ENCODE assay signal across 8 mouse cellular contexts in genomic region chr15:102381575-102381974, GRCm38 (mm10). TPM values are rescaled to one million over a fixed set of nuclear protein-coding genes. Genes with fewer than 3 reads are reported as not detected.
A peak's percentile ranks its signal among the peaks of the same experiment; 100 is the strongest.
DNase-seq lines count a peak whose midpoint lies in the region; ATAC-seq and TF ChIP-seq lines count a peak whose summit lies in the region.

No protein-coding gene starts in this region.

- peaks cover 10% of the 10 kb centered on the region for H3K4me1 ChIP-seq in embryonic facial prominence, embryonic 15.5 days
- H3K4me1 ChIP-seq in kidney, adult 2 months (ENCODE audit: control insufficient read depth, insufficient read depth, low read length) = peaks cover 5% of the 10 kb centered on the region; the same call in 1 of the 2 replicates
- peaks cover 9% of the 10 kb centered on the region for H3K4me1 ChIP-seq in limb, embryonic 11.5 days (ENCODE audit: control insufficient read depth, insufficient read depth, low read length)
- 0 out of 2 replicates have a peak, but pooled peaks cover 5% of the 10 kb centered on the region for H3K4me1 ChIP-seq in midbrain, embryonic 14.5 days (ENCODE audit: control insufficient read depth, insufficient read depth, low read length)

- H3K27ac ChIP-seq in embryonic facial prominence, embryonic 15.5 days (replicated peaks) = no peak overlapping the region
- no peak overlapping the region for H3K27ac ChIP-seq in kidney, adult 2 months (ENCODE audit: insufficient read depth, low read depth, low read length)
- no peak overlapping the region for H3K27ac ChIP-seq in limb, embryonic 11.5 days (replicated peaks; ENCODE audit: low read depth, low read length)
- H3K27ac ChIP-seq in midbrain, embryonic 14.5 days (replicated peaks; ENCODE audit: low read depth, low read length) = no peak overlapping the region

- peak; percentile 81 for DNase-seq in 416B (ENCODE audit: low read depth)
- peak; percentile 83 to 91 for DNase-seq in adrenal gland, postnatal 36 days
- peak; percentile 79 for DNase-seq in heart, adult 8-10 months (ENCODE audit: low spot score)
- peak; percentile 88 for DNase-seq in kidney, adult 2 months
- DNase-seq in limb, embryonic 11.5 days (ENCODE audit: low spot score) = peak; percentile 95
- DNase-seq in midbrain, embryonic 14.5 days = peak; percentile 95
- peak; percentile 65 for DNase-seq in spleen, adult 12 weeks (ENCODE audit: low spot score)

- no peaks in the 10 kb centered on the region for H3K27me3 ChIP-seq in embryonic facial prominence, embryonic 15.5 days
- no peaks in the 10 kb centered on the region for H3K27me3 ChIP-seq in kidney, adult 2 months (replicated peaks; ENCODE audit: control insufficient read depth, insufficient read depth, low read length)
- no peaks in the 10 kb centered on the region for H3K27me3 ChIP-seq in limb, embryonic 11.5 days (ENCODE audit: control insufficient read depth, insufficient read depth, low read length)
- H3K27me3 ChIP-seq in midbrain, embryonic 14.5 days (ENCODE audit: control insufficient read depth, insufficient read depth, low read length) = no peaks in the 10 kb centered on the region

- peak; percentile 99 for TF ChIP-seq CTCF in kidney, adult 2 months (conservative IDR thresholded peaks at IDR 0.05; ENCODE audit: insufficient read depth, insufficient read length, low read depth, low read length)

- peak; percentile 49 for ATAC-seq in embryonic facial prominence, embryonic 15.5 days (ENCODE audit: insufficient number of reproducible peaks, low FRiP score, low TSS enrichment, low read depth)
- no peak for ATAC-seq in limb, embryonic 11.5 days (ENCODE audit: insufficient number of reproducible peaks, low FRiP score, low TSS enrichment, low read depth)
- peak; percentile 43; the same call in 1 of the 2 replicates for ATAC-seq in midbrain, embryonic 14.5 days (ENCODE audit: low FRiP score, low TSS enrichment)

- WGBS in embryonic facial prominence, embryonic 15.5 days = 2% methylated on average over 7 of the region's 7 CpGs
- 0% methylated on average over 7 of the region's 7 CpGs for WGBS in kidney, adult 2 months
- WGBS in limb, embryonic 11.5 days = 5% methylated on average over 7 of the region's 7 CpGs
- WGBS in midbrain, embryonic 14.5 days = 4% methylated on average over 7 of the region's 7 CpGs

- H3K4me2 ChIP-seq in embryonic facial prominence, embryonic 15.5 days (replicated peaks) = no peak overlapping the region
- H3K4me2 ChIP-seq in limb, embryonic 11.5 days (ENCODE audit: low read depth, severe bottlenecking) = no peak overlapping the region
- no peak overlapping the region for H3K4me2 ChIP-seq in midbrain, embryonic 14.5 days (ENCODE audit: low read length)

- no peak overlapping the region for H3K9ac ChIP-seq in embryonic facial prominence, embryonic 15.5 days
- H3K9ac ChIP-seq in limb, embryonic 11.5 days (ENCODE audit: low read length) = no peak overlapping the region
- no peak overlapping the region for H3K9ac ChIP-seq in midbrain, embryonic 14.5 days (replicated peaks; ENCODE audit: low read length)

- no peak for TF ChIP-seq POLR2A in kidney, adult 2 months (IDR thresholded peaks at IDR 0.05; ENCODE audit: low read depth, low read length)

- H3K4me3 ChIP-seq in embryonic facial prominence, embryonic 15.5 days (replicated peaks) = no peak overlapping the region
- H3K4me3 ChIP-seq in kidney, adult 2 months (ENCODE audit: insufficient read depth, low read depth, low read length) = no peak overlapping the region
- no peak overlapping the region for H3K4me3 ChIP-seq in limb, embryonic 11.5 days (ENCODE audit: low read depth, low read length)
- no peak overlapping the region for H3K4me3 ChIP-seq in midbrain, embryonic 14.5 days (replicated peaks; ENCODE audit: low read depth, low read length)

- H3K36me3 ChIP-seq in embryonic facial prominence, embryonic 15.5 days = no peaks in the 10 kb centered on the region
- H3K36me3 ChIP-seq in kidney, adult 2 months (ENCODE audit: control insufficient read depth, insufficient read depth, low read length) = no peaks in the 10 kb centered on the region
- no peaks in the 10 kb centered on the region; the same call in 1 of the 2 replicates for H3K36me3 ChIP-seq in limb, embryonic 11.5 days (ENCODE audit: control insufficient read depth, insufficient read depth, low read length)
- no peaks in the 10 kb centered on the region for H3K36me3 ChIP-seq in midbrain, embryonic 14.5 days (ENCODE audit: control insufficient read depth, insufficient read depth, low read length)

- no peaks in the 10 kb centered on the region for H3K9me3 ChIP-seq in embryonic facial prominence, embryonic 15.5 days (replicated peaks)
- no peaks in the 10 kb centered on the region for H3K9me3 ChIP-seq in limb, embryonic 11.5 days (ENCODE audit: control insufficient read depth, low read length)
- no peaks in the 10 kb centered on the region for H3K9me3 ChIP-seq in midbrain, embryonic 14.5 days (ENCODE audit: control insufficient read depth, low read length)

RNA-seq across cellular contexts. Expression of gene Sp7, which starts 14.6 kb away (rescaled TPM):
- under 1 TPM in 1 of 2 experiments, not detected in 1; 0.16 TPM for total RNA-seq in adrenal gland, postnatal 36 days (2021)
- 35.4 and 35.8 TPM in 2 replicates for polyA plus RNA-seq in embryonic facial prominence, embryonic 15.5 days (2015; fragmentation: Nextera tagmentation; extraction: Ambion mirVana)
- total RNA-seq in heart, adult 8-10 months (2022) = not detected
- polyA plus RNA-seq in kidney, adult 2 months (2012; rRNA removed) = 0.05 and 0.06 TPM in 2 replicates
- 1.7 and 2.3 TPM in 2 replicates for polyA plus RNA-seq in limb, embryonic 11.5 days (2014; fragmentation: Nextera tagmentation; extraction: Ambion mirVana)
- 0.21 TPM in 1 of 2 replicates, not detected in the other for polyA plus RNA-seq in midbrain, embryonic 14.5 days (2014; fragmentation: Nextera tagmentation; extraction: Ambion mirVana)

RNA-seq across cellular contexts. Expression of gene Sp1, which starts 24.4 kb away (rescaled TPM):
- total RNA-seq in adrenal gland, postnatal 36 days (2021) = 10 to 100 TPM; 78.9 to 79.7 TPM
- polyA plus RNA-seq in embryonic facial prominence, embryonic 15.5 days (2015; fragmentation: Nextera tagmentation; extraction: Ambion mirVana) = 10.0 and 11.8 TPM in 2 replicates
- 10 to 100 TPM; 31.8 to 43.8 (median 38.7) TPM for total RNA-seq in heart, adult 8-10 months (2022)
- 15.7 and 17.6 TPM in 2 replicates for polyA plus RNA-seq in kidney, adult 2 months (2012; rRNA removed)
- 11.8 and 13.3 TPM in 2 replicates for polyA plus RNA-seq in limb, embryonic 11.5 days (2014; fragmentation: Nextera tagmentation; extraction: Ambion mirVana)
- 6.0 and 7.4 TPM in 2 replicates for polyA plus RNA-seq in midbrain, embryonic 14.5 days (2014; fragmentation: Nextera tagmentation; extraction: Ambion mirVana)

RNA-seq across cellular contexts. Expression of gene Aaas, which starts 31.0 kb away (rescaled TPM):
- 10 to 100 TPM; 13.7 to 16.2 TPM for total RNA-seq in adrenal gland, postnatal 36 days (2021)
- polyA plus RNA-seq in embryonic facial prominence, embryonic 15.5 days (2015; fragmentation: Nextera tagmentation; extraction: Ambion mirVana) = 61.2 and 63.0 TPM in 2 replicates
- total RNA-seq in heart, adult 8-10 months (2022) = 10 to 100 TPM in 3 of 4 experiments, 1 to 10 TPM in 1; 9.8 to 15.0 (median 12.5) TPM
- polyA plus RNA-seq in kidney, adult 2 months (2012; rRNA removed) = 31.1 and 38.1 TPM in 2 replicates
- polyA plus RNA-seq in limb, embryonic 11.5 days (2014; fragmentation: Nextera tagmentation; extraction: Ambion mirVana) = 115 and 116 TPM in 2 replicates
- 27.6 and 30.6 TPM in 2 replicates for polyA plus RNA-seq in midbrain, embryonic 14.5 days (2014; fragmentation: Nextera tagmentation; extraction: Ambion mirVana)

RNA-seq across cellular contexts. Expression of gene Myg1, which starts 50.1 kb away (rescaled TPM):
- 10 to 100 TPM; 59.0 to 59.1 TPM for total RNA-seq in adrenal gland, postnatal 36 days (2021)
- polyA plus RNA-seq in embryonic facial prominence, embryonic 15.5 days (2015; fragmentation: Nextera tagmentation; extraction: Ambion mirVana) = 95.6 and 99.4 TPM in 2 replicates
- 10 to 100 TPM; 23.2 to 24.6 (median 24.5) TPM for total RNA-seq in heart, adult 8-10 months (2022)
- 70.0 and 72.6 TPM in 2 replicates for polyA plus RNA-seq in kidney, adult 2 months (2012; rRNA removed)
- 122 and 133 TPM in 2 replicates for polyA plus RNA-seq in limb, embryonic 11.5 days (2014; fragmentation: Nextera tagmentation; extraction: Ambion mirVana)
- 80.4 and 89.0 TPM in 2 replicates for polyA plus RNA-seq in midbrain, embryonic 14.5 days (2014; fragmentation: Nextera tagmentation; extraction: Ambion mirVana)

RNA-seq across cellular contexts. Expression of gene Pfdn5, which starts 55.7 kb away (rescaled TPM):
- total RNA-seq in adrenal gland, postnatal 36 days (2021) = 100 to 1,000 TPM; 420 TPM
- polyA plus RNA-seq in embryonic facial prominence, embryonic 15.5 days (2015; fragmentation: Nextera tagmentation; extraction: Ambion mirVana) = 398 and 407 TPM in 2 replicates
- 100 to 1,000 TPM; 300 to 347 (median 339) TPM for total RNA-seq in heart, adult 8-10 months (2022)
- 141 and 206 TPM in 2 replicates for polyA plus RNA-seq in kidney, adult 2 months (2012; rRNA removed)
- polyA plus RNA-seq in limb, embryonic 11.5 days (2014; fragmentation: Nextera tagmentation; extraction: Ambion mirVana) = 463 and 490 TPM in 2 replicates
- polyA plus RNA-seq in midbrain, embryonic 14.5 days (2014; fragmentation: Nextera tagmentation; extraction: Ambion mirVana) = 562 and 649 TPM in 2 replicates

Comparison
In these comparisons a context has a peak if more than half of its experiments do, and no peak if none do; other contexts are left out.
1. RNA of gene Sp7, which starts 14.6 kb away (polyA plus RNA-seq): 35.4 to 35.8 TPM in embryonic facial prominence, embryonic 15.5 days; 1.7 to 2.3 TPM in limb, embryonic 11.5 days, 0.21 TPM in midbrain, embryonic 14.5 days and 0.05 to 0.06 TPM in kidney, adult 2 months; every median in the first group is over 10 times any median in the second.
2. Peak in every context shown above with its lines, with median percentiles within 50 percentile points of each other: DNase-seq.